Mouse (Mus musculus): ENCODE results near the gene Ahctf1. TPM values are rescaled to one million over a fixed set of nuclear protein-coding genes. Genes with fewer than 3 reads are reported as not detected.

The Ahctf1 gene
- total and polyA plus RNA-seq, 3 experiments = 56.9 to 489 (median 70.8) TPM

DNA sequence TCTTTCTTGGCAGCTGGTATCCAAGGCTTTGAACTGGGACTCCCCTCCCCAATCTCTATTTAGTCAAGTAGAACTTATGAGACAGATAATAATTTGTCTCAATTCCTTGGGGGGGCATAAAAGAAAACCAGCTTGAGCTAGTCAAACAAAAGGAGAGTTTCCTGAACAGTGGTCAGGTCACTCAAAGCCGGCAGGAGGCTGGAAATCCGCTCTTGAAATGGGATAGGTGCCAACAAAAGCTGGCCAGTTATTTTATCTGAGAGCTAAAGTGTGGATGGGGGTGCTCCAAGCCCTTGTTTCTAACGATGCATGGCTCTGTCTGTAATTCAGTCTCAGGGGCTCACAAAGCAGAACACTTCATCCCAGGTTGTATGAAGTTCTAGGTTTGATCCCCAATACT, 40.5 kb upstream of the Ahctf1 start:
- Histone ChIP-seq H3K36me3 (ENCODE audit: control insufficient read depth in 1 of 2, insufficient read depth in 2 of 2, low read length in 2 of 2) (peaks cover 0 to 5% of the 10 kb centered on the region in 2 experiments; a peak in 2 of 4 replicates), H3K9ac (ENCODE audit: control insufficient read depth, low read depth, low read length, poor library complexity, severe bottlenecking) (no peak overlapping the region), H3K4me3 (ENCODE audit: control insufficient read depth in 1 of 2, insufficient read depth in 1 of 2, low read depth in 2 of 2, low read length in 2 of 2) (no peak overlapping the region), H3K4me1 (ENCODE audit: control insufficient read depth in 1 of 2, insufficient read depth in 2 of 2, low read length in 2 of 2) (peaks cover 0 to 11% of the 10 kb centered on the region in 2 experiments; a peak in 3 of 4 replicates), H3K79me2 (ENCODE audit: control insufficient read depth, insufficient read depth, low read length, poor library complexity) (no peaks in the 10 kb centered on the region), H3K9me3 (replicated peaks; ENCODE audit: insufficient read depth, low read length) (no peaks in the 10 kb centered on the region), H3K27me3 (ENCODE audit: control insufficient read depth in 1 of 2, insufficient read depth in 2 of 2, low read length in 2 of 2) (no peaks in the 10 kb centered on the region), H3K27ac (ENCODE audit: control insufficient read depth, low read depth, low read length) (no peak overlapping the region)
- TF ChIP-seq NRF1 (IDR thresholded peaks at IDR 0.05; ENCODE audit: insufficient read depth, low read depth, low read length, poor library complexity, severe bottlenecking) (no peak), MEF2A (IDR thresholded peaks at IDR 0.05; ENCODE audit: extremely low read depth, insufficient replicate concordance, low read depth, low read length, poor library complexity, severe bottlenecking) (no peak)
- no peak for DNase-seq (ENCODE audit: low read depth, low spot score)

- peak overlapping the region; percentile 44 for H3K9ac ChIP-seq (ENCODE audit: control insufficient read depth, low read depth, low read length, poor library complexity, severe bottlenecking)
- H3K9me3 ChIP-seq (replicated peaks; ENCODE audit: insufficient read depth, low read length) = no peaks in the 10 kb centered on the region
- peak; percentile 85 for DNase-seq (ENCODE audit: low read depth, low spot score)
- peaks cover 0 to 11% of the 10 kb centered on the region in 2 experiments; a peak in 3 of 4 replicates for H3K4me1 ChIP-seq (ENCODE audit: control insufficient read depth in 1 of 2, insufficient read depth in 2 of 2, low read length in 2 of 2)
- no peaks in the 10 kb centered on the region for H3K79me2 ChIP-seq (ENCODE audit: control insufficient read depth, insufficient read depth, low read length, poor library complexity)
- H3K4me3 ChIP-seq (ENCODE audit: control insufficient read depth in 1 of 2, insufficient read depth in 1 of 2, low read depth in 2 of 2, low read length in 2 of 2) = peak overlapping the region; percentile 13 to 21; a peak in 2 of 4 replicates
- H3K27me3 ChIP-seq (ENCODE audit: control insufficient read depth in 1 of 2, insufficient read depth in 2 of 2, low read length in 2 of 2) = no peaks in the 10 kb centered on the region
- TF ChIP-seq BHLHE40 (IDR thresholded peaks at IDR 0.05; ENCODE audit: borderline replicate concordance, low read depth, low read length) (no peak), MXI1 (IDR thresholded peaks at IDR 0.05; ENCODE audit: low read depth, low read length) (no peak), NELFE (IDR thresholded peaks at IDR 0.05; ENCODE audit: low read depth, low read length) (peak; percentile 32; the same call in 1 of the 2 replicates), ELF1 (IDR thresholded peaks at IDR 0.05; ENCODE audit: low read depth, low read length) (peak; percentile 76), MYB (IDR thresholded peaks at IDR 0.05; ENCODE audit: low read depth, low read length) (no peak), MYC (IDR thresholded peaks at IDR 0.05; ENCODE audit: low read depth, low read length) (no peak), RAD21 (IDR thresholded peaks at IDR 0.05; ENCODE audit: low read depth, low read length) (peak; percentile 9), GATA1 (IDR thresholded peaks at IDR 0.05; ENCODE audit: low read depth, low read length) (no peak), TBP (IDR thresholded peaks at IDR 0.05; ENCODE audit: low read depth, low read length) (no peak), SMC3 (IDR thresholded peaks at IDR 0.05; ENCODE audit: low read depth, low read length) (0 out of 2 replicates have a peak, but pooled peaks have one; percentile 9), RCOR1 (IDR thresholded peaks at IDR 0.05; ENCODE audit: low read depth, low read length) (peak; percentile 38; the same call in 1 of the 2 replicates), USF2 (IDR thresholded peaks at IDR 0.05; ENCODE audit: borderline replicate concordance in 1 of 2, insufficient read depth in 1 of 2, low read depth in 1 of 2, low read length in 2 of 2) (no peak), ZKSCAN1 (IDR thresholded peaks at IDR 0.05; ENCODE audit: low read depth, low read length) (no peak), TCF12 (IDR thresholded peaks at IDR 0.05; ENCODE audit: low read depth, low read length) (0 out of 2 replicates have a peak, but pooled peaks have one; percentile 27), EP300 (IDR thresholded peaks at IDR 0.05; ENCODE audit: low read depth in 1 of 2, low read length in 2 of 2) (peak in 1 of 2 experiments; percentile 76; a peak in 2 of 4 replicates), ZC3H11A (IDR thresholded peaks at IDR 0.05; ENCODE audit: low read depth, low read length) (no peak), CHD1 (IDR thresholded peaks at IDR 0.05; ENCODE audit: low read depth, low read length) (no peak)
- H3K36me3 ChIP-seq (ENCODE audit: control insufficient read depth in 1 of 2, insufficient read depth in 2 of 2, low read length in 2 of 2) = peaks cover 0 to 5% of the 10 kb centered on the region in 2 experiments; a peak in 2 of 4 replicates
- 0 out of 2 replicates have a peak overlapping the region, but pooled peaks have one; percentile 26 for H3K27ac ChIP-seq (ENCODE audit: control insufficient read depth, low read depth, low read length)
Measured at GRCm38 (mm10) chr1:179842568-179842967, 39.1 kb upstream of the Ahctf1 start.

Measured in MEL (cell line).